In the genomic region with DNA sequence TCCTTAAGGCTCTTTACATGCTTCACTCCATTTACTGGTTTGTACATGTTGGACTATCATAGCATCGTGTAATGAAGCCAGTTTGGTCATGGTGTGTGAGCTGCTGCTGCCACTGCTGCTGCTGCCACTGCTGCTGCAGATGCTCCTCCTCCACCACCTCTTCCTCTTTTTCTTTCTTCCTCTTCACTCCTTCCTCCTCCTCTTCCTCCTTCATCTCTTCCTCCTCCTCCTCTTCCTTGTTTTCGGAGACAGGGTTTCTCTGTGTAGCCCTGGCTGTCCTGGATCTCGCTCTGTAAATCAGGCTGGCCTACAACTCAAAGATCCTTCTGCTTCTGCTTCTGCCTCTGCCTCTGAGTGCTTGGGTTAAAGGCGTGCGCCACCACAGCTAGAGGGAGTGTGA, we compare ENCODE assay signal across 1 mouse cellular context.
TF ChIP-seq lines count a peak whose summit lies in the region.

No protein-coding gene starts in this region.

TF ChIP-seq in CH12.LX, 34 proteins besides CTCF, POLR2A, EP300 and RAD21 (continued from another document):
- TF ChIP-seq ETS1 (conservative IDR thresholded peaks at IDR 0.05; ENCODE audit: low read depth, low read length) (no peak), SMC3 (IDR thresholded peaks at IDR 0.05; ENCODE audit: low read depth, low read length) (no peak), KAT2A (IDR thresholded peaks at IDR 0.05; ENCODE audit: insufficient replicate concordance, low read length) (no peak), NRF1 (IDR thresholded peaks at IDR 0.05; ENCODE audit: low read depth, low read length) (no peak), RCOR1 (conservative IDR thresholded peaks at IDR 0.05; ENCODE audit: low read depth, low read length) (no peak), MAX (IDR thresholded peaks at IDR 0.05; ENCODE audit: low read length) (no peak), SIN3A (IDR thresholded peaks at IDR 0.05; ENCODE audit: low read length) (no peak), NELFE (IDR thresholded peaks at IDR 0.05; ENCODE audit: low read depth, low read length) (no peak), ZNF384 (IDR thresholded peaks at IDR 0.05; ENCODE audit: low read depth, low read length) (no peak), JUN (IDR thresholded peaks at IDR 0.05; ENCODE audit: insufficient read depth, low read depth, low read length) (no peak), TBP (conservative IDR thresholded peaks at IDR 0.05; ENCODE audit: low read depth, low read length) (no peak), ELF1 (IDR thresholded peaks at IDR 0.05; ENCODE audit: low read depth, low read length) (no peak), UBTF (IDR thresholded peaks at IDR 0.05; ENCODE audit: low read depth, low read length) (no peak), ZC3H11A (IDR thresholded peaks at IDR 0.05; ENCODE audit: low read depth, low read length) (no peak)
